Mouse (Mus musculus): ENCODE data around the gene Nbea. TPM values are rescaled to one million over a fixed set of nuclear protein-coding genes. Genes with fewer than 3 reads are reported as not detected.
"Not testable (repeated sequence)": the region's sequence is repeated elsewhere in the genome, so short reads cannot be mapped to it uniquely, and the experiment has no call there.

Gene Nbea
- total RNA-seq, 2 experiments from 2014 or later: 277 to 281 TPM

DNA sequence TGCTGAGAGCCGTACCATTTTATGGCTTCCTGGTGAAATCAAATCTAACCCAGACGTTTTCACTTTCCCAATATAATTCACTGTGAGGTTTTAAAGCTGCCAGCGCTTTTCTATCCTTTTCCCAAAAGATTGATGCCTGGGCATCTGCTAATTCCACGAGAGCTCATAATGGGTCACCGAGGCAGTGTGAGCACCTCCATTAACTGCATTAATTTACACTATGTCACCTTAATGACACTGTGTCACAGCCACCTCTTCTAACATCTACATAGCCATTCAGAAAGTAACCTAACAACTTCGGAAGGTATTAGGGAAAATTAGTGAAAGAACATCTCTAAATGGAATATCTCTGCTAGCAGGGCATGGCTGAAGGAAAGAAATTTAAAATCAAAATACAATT lies 497.9 kb downstream of the Nbea start:
- DNase-seq: no peak
- intact Hi-C loops (cut with DNase I): no loop called here

DNA sequence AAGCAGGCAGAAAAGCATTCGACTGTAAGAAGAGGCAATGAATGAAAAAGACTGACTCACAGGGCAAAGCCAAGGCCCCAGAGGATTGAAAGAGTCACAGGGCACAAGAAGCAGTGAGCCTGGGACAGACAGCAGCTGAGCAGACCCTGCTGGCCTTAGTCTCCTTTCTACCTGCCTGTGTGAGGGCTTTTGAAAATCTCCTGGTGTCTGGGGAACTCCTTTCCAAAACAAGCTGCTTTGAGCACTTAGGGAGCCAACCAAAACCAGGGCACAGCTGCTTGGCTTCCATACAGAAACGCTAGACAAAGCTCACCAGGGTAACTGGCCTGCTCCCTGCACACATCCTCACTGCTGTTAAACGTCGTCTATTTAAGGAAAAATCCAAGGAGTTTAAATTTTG lies 498.6 kb downstream of the Nbea start:
- DNase-seq: peak; percentile 50
- intact Hi-C loops (cut with DNase I): no loop called here

DNA sequence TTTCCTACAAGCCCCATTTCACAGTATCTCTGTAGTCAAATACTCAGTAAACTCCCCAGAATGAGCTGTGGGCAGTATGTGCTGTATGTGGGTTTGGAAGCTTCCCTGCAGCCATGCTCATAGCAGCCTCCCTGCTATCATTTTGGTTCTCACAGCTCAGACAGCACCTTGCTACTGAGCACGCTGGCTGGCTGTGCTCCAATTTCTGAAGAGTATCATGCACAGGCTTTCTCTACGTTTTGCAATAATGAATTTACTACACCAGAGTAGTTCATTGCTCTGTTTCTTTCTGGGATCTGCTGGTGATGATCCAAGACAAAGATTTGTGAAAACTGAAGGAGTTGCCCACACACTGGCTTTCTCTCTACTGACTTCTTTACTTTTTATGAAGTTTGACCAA lies 505.8 kb downstream of the Nbea start:
- intact Hi-C loops (cut with DNase I): no loop called here
- no peak for DNase-seq

DNA sequence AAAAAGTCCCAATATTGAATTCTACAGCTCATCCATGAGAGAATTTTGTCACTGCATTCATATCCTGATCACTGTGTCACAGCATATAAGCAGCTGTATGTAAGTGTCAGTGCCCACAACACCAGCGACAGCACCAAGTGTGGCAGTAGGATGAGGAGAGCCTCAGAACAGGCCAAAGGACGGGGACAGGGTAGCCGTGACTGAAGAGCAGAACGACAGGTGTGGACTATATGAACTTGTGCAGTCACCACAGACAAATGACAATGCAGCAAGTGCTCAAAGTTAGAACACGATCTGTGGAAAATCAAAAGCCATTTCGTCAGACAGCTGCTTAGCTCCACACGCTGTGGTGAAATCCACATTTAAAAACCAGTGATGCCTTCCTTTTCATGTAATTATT lies 509.3 kb downstream of the Nbea start:
- intact Hi-C loops (cut with DNase I): no loop called here
- DNase-seq: no peak

DNA sequence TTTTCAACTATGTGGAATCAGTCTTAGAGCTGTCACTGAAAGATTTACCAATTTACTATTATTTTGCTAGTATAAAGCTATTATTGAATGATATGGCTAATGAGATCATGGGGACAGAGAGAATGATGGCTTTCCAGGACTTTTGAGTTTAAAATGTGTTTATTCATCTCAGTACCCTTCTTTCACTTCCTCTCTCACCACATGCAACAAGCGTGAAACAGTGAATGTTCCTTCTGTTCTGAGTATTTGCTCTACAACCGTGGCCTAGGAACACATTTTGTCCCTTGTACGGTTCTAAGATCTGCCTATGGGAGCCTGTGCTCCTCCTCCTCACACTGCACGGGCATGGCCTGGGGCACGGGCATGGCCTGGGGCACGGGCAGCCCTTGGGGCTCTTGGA lies 516.5 kb downstream of the Nbea start:
- no peak for DNase-seq
- intact Hi-C loops (cut with DNase I): no loop called here

DNA sequence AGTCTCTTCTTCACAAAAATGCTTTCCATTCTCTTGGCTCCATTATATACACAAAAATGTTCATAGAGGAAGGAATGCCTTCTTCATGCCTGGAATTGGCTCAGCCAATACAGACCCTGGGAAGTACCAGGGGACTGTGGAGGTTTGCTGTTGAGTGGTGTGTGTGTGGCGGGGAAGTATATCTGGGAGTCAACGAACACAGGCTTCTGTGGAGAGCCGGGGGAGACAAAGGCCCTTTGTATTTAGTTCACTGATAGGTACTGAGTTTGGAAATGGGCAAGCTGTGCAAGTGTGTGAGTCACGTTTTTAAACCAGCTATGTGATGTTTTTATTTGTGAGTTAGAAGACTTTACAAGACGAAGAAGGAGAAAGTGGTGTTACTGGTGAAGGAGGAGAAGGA lies 517.6 kb downstream of the Nbea start:
- no peak for DNase-seq
- intact Hi-C loops (cut with DNase I): no loop called here

DNA sequence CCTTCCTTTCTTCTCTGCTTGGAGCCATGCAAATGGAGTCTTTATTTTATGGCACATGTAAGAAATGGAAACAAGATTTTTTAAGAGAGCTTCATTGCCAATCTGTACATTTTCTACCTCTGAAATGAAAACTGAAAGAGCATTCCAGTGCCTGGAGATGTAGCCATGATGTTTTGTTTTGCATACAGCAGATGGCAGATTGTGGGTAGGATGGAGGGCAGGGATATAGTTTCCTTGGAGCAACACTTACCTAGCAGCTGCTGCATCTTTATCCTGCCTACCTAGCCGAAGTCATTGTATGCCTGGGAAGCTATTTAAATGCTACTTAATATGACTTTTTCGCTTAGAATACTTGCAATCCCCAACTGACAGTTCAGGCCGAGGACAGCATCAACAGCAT lies 518.8 kb downstream of the Nbea start:
- DNase-seq: no peak
- intact Hi-C loops (cut with DNase I): no loop called here

DNA sequence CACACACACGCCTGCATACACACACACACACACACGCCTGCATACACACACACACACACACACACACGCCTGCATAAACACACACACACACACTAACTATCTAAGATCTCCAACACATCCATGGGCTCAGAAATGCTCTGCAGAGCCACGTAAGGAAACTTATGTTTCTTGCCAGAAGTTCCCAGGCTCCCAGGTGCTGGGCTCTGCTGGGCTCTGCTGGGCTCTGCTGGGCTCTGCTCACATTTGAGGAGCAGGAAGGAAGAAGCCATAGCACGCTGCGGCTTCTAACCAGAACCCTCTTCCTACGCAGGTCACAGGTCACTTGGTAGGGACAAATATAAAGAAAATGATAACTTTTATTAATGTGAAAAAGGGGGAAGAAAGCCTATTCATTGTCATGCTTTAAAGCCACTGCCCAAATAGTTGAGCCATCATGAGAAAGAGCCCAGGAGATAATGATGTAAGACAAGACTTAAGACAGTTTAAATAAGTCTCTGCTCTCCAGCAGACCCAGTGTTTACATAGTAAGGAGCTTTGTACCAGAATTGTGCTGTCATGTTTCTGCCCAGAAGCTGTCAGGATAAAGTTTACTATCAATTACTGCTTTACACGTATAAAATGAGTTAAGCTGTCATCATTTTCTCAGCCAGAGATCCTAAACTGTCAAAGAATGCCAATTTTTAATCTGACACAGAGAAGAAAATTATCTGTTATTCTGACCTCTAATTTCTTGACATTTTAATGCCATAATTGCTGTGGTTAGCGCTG lies 521.6 kb downstream of the Nbea start:
- no peak for DNase-seq
- intact Hi-C loops (cut with DNase I): no loop called here

DNA sequence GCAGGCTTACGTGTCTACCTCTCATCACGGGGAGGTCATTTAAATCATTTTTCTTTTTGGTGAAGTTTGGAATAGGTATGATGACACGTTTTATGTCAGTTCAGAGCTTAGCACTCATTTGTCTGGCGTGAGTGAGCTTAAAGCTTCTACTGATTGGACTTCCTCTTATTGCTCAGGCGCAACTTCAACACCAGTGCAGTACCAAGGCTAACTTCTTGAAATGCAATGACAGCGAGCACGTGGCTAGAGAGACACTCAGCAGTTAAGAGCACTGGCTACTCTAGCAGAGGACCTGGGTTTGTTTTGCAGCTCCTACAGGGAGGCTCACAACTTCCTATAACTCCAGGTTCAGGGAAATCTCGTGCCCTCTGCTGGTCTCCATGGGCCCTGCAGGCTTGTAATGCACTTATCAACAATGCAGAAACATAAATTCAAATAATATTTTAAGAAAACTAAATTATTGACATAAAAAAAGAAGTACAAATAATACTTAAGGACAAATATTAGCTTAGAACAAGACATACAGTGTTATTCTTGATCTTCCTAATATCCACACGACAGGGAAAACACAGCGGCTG lies 523.2 kb downstream of the Nbea start:
- DNase-seq: no peak
- intact Hi-C loops (cut with DNase I): no loop called here

DNA sequence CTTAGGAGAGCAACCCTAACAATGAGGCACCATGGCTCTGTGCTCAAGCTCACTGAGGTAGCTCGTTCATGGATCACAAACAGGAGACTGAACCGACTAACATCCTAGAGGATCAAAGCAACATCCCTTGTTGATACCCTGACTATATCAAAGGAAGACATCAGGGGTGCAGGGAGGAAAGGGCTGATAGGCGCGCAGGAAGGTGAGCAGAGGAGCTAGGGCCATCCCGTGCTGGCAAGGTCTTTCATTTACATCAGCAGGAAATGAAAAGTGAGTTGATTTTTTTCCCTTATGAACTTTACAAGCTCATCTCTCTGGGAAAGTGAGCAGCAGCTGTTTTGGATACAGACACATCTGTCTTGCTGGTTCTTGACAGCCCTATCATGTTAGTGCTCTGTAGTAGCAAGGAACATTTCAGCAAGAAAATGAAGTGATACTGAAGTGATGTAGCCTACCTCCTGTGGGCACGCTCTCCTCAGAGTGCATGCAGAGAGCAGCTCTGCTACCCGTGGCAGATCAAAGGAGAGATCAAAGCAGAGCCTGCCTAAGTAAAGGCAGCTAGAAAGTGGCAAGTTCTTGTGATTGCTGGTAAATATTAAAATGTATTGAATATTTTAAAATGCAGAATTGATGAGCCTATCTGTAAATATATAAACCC lies 523.8 kb downstream of the Nbea start:
- intact Hi-C loops (cut with DNase I): no loop called here
- DNase-seq: no peak

DNA sequence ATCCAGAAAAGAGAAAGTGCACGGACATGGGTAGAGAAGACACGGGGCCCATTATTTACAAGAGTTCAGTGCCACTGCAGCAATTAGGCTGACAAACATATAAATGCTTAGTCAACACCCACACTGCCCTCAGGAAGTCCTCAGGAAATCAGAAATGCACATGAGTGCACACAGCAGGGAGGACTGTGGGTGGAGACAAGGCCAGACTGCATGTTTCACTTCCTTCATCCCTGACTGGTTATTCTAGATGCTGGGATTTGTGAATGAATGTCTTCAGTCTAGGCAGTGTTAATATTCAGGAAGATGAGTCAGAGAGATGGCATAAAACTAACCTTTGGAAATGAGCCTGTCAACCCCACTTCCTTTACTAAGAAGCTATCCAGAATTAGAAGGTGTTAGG lies 531.2 kb downstream of the Nbea start:
- intact Hi-C loops (cut with DNase I): no loop called here
- peak; percentile 19 for DNase-seq

DNA sequence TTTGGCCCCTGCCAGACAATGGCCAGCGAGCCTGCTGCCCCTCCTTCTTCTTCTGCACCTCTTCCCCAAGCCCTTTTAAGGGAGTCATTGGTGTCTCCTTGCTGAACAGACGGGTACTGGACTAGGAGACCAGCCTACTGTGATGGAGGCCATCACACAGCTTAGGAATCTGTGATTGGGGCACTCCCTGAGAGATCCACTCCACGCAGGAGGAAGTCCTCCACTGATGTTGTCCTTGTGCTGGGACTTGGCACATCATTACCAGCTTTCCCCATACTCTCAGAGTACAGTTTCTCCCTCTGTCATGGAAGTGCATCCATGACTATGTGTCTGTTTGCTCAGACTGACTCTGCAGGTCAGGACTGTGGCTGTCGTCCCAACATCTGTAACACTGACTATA lies 531.6 kb downstream of the Nbea start:
- intact Hi-C loops (cut with DNase I): no loop called here
- DNase-seq: no peak

DNA sequence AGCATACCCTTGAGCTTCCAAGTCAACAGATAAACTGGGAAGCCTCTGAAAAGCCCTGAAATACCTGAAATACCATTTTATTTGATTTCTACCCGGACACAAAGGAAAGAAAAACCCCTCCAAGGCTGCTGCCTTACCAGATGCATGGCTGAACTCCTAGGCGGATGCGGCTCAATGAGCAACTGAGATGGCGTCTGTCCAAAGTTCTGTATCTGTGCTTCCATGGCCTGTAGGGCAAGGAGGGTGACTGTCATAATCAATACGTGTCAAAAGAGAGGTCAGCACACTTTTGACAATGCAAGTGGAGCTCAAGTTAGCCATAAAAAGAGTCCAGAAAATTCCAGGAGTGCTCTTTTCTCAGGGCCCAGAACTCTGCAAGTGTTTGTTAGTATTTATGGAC lies 534.0 kb downstream of the Nbea start:
- intact Hi-C loops (cut with DNase I): no loop called here
- DNase-seq: peak; percentile 63

DNA sequence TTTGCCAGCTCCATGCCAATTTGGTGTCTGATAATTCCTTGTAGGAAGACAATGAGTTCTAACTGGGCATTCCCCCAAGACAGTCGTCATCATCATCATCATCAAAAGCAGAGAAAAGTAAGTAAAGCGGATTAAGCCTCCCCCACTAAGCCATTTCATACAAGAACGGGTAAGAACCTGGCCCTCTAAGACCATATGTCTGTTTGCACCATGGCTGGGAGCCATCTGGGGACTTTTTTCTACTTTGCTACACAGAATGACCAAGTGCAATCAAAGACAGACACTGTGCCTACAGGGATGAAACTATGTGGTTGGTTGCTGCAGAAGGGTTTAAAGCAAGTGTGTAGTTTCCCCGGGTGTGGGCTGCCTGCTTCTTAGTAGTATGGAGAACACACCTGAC lies 535.2 kb downstream of the Nbea start:
- intact Hi-C loops (cut with DNase I): no loop called here
- DNase-seq: peak; percentile 58

DNA sequence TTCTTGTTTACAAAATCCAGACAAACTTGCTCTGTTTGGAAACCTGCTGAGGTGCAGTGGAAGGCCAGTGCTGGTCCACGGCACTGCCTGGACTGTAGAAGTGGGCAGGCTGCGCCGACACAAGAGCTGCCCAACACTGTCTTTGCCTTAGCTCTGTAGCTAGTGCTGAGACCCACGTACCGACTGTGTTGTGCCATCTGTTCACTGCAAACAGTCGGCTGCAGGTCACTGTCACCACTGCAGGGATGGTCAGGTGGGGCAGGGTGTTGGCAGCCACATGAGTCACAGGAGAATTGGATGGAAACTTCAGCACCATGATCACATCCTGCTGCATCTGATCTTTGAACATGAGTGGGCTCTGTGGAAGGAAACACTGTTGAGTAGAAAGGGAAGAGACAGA lies 536.3 kb downstream of the Nbea start:
- intact Hi-C loops (cut with DNase I): no loop called here
- peak; percentile 27 for DNase-seq

DNA sequence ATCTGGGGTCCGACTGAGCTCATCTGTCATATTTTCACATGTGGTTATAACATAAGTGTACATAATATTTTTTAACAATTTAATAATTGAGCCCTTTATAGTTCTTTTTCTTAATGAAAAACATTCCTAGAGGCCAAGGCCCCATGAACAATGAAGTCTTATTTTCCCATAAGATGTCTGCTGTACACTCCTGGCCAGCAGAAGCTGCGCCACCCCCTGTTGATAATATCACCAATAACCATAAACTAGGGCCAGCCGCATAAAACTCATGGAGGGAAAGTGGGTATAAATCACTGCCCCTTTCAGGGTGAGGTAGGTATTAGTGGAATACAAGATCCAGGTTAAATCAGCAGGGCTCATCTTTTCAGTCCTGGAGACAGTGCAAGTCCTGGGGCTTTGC lies 537.1 kb downstream of the Nbea start:
- no peak for DNase-seq
- intact Hi-C loops (cut with DNase I): no loop called here

DNA sequence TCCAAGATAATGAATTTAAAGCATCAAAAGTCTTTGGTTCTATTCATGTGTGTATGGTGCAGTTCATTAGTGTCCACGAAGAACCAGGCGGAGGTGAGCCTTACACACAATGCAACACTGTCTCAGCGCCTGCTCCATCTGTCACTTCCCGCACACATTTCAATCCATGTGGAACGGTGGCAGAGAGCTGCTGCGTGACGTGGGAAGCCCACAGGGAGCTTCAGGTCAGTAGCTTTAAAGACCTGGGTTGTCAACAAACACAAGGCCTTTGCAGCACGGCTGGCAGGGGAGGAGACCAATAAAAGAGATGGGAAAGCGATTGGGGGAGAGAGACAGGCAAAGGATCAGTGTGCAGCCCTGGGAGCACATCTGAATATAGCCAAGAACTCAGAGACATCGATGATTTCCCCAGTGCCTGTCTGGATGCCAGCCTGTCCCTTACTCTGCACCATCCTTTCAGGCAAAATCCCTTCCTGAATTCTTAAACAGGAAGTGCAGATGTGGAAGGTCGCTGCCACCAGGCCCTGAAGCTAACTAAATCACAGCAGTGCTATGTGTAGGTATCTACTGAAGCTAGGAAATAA lies 539.4 kb downstream of the Nbea start:
- DNase-seq: peak; percentile 51
- intact Hi-C loops (cut with DNase I): no loop called here

DNA sequence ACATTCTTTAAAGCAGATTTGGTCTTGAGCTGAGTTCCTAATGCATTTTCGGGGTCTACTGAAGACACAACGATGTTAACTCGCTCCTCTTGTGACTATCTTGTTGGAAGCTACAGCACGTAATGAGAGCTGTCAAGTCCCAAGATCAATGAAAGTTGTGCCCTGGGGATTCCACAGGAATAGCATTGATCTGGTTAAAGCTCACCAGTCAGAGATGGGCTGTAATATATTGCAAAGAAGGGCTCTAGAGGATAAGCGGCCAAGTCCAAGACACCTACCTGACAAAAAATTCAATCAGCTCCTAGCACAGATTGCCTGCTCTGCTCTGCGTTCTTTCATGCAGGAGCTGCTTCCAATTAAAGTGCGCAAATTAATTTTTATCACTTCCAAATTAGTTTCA lies 545.8 kb downstream of the Nbea start:
- DNase-seq: no peak
- intact Hi-C loops (cut with DNase I): no loop called here

DNA sequence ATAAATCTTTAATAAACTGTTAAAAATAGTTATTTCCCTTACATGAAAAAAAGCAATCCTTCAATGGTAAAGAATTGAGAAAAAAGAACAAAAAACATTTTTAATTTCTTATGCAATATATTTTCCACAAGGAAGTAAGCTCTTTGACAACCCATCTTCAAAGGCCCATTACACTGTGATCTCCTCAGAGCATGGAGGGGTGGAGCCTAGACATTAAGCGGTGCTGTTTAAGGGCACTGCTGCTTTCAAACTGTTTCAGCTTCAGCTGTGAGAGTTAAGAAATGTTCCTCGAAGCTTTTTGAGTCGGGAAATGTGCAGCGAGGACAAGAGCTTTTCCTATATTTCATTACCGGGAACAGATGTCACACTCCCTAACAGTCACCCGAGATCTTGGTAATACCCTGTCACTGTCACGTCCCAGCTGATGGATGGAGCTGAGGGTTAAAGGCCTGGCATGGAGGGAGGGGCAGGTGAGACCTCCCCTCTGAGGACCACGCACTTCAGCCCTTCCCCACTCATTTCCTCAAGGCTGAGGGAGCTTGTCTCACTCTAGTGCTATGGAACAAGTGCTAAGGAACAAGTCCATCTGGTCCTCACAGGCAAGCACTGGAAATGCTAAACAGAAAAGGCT lies 547.8 kb downstream of the Nbea start:
- no peak for DNase-seq
- intact Hi-C loops (cut with DNase I): no loop called here

DNA sequence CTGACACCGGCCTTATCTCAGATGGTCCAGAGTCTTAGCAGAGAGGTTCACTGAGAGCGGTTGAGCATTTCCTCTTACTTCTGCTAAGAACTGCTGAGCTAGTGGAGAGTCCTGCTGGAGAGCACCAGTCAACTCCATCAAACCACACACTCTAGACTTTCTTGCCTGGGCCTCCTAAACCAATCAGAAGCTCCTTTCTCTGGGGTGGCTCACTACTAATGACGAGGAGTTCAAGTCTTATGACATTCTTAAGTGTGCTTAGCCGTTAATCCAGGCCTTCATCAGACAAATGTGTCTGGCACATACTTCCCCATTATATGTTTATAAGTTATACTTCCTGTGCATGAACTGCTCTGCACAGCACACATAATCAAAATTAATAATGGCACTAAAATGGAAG lies 556.4 kb downstream of the Nbea start:
- DNase-seq: no peak
- intact Hi-C loops (cut with DNase I): no loop called here

DNA sequence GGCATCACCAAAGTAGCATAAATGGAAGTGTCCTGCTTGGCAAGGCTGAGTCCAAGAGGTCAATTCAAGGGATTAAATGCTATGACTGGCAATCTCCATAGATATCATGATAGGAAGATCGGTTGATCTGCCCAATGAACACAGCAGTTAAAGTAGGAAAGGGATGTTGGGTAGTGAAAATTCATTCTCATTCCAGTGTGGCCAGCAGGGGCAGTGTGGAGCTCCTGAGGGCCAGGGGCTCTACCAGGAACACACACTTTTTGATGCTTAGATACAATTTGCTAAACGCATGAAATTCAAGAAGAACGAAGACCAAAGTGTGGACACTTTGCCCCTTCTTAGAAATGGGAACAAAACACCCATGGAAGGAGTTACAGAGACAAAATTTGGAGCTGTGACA lies 561.5 kb downstream of the Nbea start:
- DNase-seq; intact Hi-C loops (cut with DNase I): not testable (repeated sequence)

DNA sequence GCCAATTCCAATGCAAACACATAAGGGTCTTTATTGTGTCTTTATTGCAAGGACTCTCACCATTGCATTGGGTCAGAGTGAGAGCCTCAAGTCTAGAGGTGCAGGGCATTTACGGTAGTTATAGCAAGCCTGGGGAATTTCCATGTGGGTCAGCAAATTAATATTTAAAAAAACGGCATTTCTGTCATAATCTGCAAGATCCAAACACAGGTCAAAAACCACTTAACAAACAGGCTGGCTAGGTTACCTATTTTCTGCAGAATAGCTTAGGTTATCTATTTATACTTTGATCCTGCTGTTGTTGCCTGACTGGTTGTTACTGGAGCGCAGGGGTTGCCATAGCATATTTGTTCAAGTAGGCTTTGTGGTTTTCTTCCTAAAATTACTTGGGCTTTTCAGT lies 565.1 kb downstream of the Nbea start:
- intact Hi-C loops (cut with DNase I): no loop called here
- DNase-seq: no peak

Data from left cerebral cortex, postnatal 4 days (tissue).